ENCODE assay signal across 13 mouse cellular contexts in the genomic region with DNA sequence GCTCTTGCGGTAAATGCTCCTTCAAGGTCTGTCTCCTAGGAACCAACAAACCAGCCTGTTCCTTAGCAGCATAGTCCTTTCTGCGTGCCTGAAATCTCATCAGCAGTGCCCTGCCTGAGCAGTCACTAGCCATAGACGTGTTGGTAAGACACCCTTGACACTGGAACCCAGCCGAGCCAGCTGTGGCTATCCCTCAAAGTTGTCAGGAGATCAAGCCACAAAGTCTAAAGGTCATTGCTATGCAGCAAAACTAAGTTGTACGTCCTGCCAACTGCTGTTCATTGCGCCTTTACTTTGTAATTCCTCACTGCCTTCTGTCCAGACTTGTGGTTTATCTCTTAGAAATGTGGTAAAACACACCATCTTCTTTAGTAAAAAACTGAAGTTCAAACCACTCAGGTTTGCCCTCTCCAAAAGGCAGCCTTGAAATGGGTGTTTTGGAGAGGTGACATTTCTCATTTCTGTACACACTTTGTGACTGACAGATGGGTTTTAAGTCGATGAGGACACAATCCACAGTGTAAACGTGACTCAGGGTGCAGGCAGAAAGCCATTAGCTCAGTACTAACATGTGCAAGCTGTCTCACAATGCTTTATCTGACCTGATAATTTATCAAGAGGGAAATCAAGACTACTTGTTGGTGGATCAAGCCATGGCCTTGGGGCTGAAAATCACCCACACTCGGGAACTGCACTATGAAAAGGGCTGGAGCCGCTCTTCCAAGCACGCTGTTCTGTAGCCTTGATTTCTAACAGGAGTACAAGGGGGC.
DNase-seq lines count a peak whose midpoint lies in the region; TF ChIP-seq lines count a peak whose summit lies in the region.
"Had no signal": no experiment of that assay in that cellular context is flagged by ENCODE, and none has a peak within 500 bp of the region (broad histone marks: within the 10 kb centered on the region; RNA-seq: fewer than 3 reads in every experiment).

No protein-coding gene starts in this region.

- H3K4me3 ChIP-seq in testis, adult 2 months (ENCODE audit: control insufficient read depth, low read depth, low read length) = no peak overlapping the region
- H3K4me3 ChIP-seq: erythroblast, embryonic 14.5 days; hindbrain, embryonic 10.5 days; limb, embryonic 12.5 days had no signal

- no peak for TF ChIP-seq POLR2A in testis, adult 2 months (IDR thresholded peaks at IDR 0.05; ENCODE audit: control insufficient read depth, low read depth, low read length)

- intact Hi-C loops in heart, postnatal 14 days (cut with DNase I) = no loop called here

- peaks cover 5% of the 10 kb centered on the region for H3K4me1 ChIP-seq in testis, adult 2 months (ENCODE audit: control insufficient read depth, insufficient read depth, low read length)

- no peaks in the 10 kb centered on the region for H3K27me3 ChIP-seq in testis, adult 2 months (ENCODE audit: control insufficient read depth, insufficient read depth, low read length)
- H3K27me3 ChIP-seq: limb, embryonic 12.5 days had no signal

- H3K36me3 ChIP-seq in testis, adult 2 months (ENCODE audit: control insufficient read depth, insufficient read depth, low read length) = no peaks in the 10 kb centered on the region
- H3K36me3 ChIP-seq: G1E; hindbrain, embryonic 10.5 days; limb, embryonic 12.5 days had no signal

- TF ChIP-seq CTCF in testis, adult 2 months (IDR thresholded peaks at IDR 0.05; ENCODE audit: control insufficient read depth, insufficient read depth, insufficient replicate concordance, low read depth, low read length) = no peak

- H3K27ac ChIP-seq in testis, adult 2 months (ENCODE audit: control insufficient read depth, insufficient read depth, low read depth, low read length) = peak overlapping the region; percentile 22
- H3K27ac ChIP-seq: hindbrain, embryonic 10.5 days; limb, embryonic 12.5 days had no signal

- no peak for DNase-seq in testis, postnatal 10 days (ENCODE audit: low spot score)
- peak; percentile 4 for DNase-seq in fat pad, adult 2 months (ENCODE audit: extremely low read depth, low read depth, low spot score)
- peak; percentile 80 to 84 for DNase-seq in kidney, postnatal 36 days
- DNase-seq in heart, postnatal 14 days = no peak
- DNase-seq in cerebellum, postnatal 10 days = no peak
- no peak for DNase-seq in frontal cortex, postnatal 25 days (ENCODE audit: low spot score in 2 of 2)
- DNase-seq: cerebellum, postnatal 36 days; right cerebral cortex, postnatal 14 days had no signal

Comparison
In these comparisons a context has a peak if more than half of its experiments do, and no peak if none do; other contexts are left out.
1. DNase-seq: peak in fat pad, adult 2 months (single experiment) and kidney, postnatal 36 days (2 of 2); none in testis, postnatal 10 days (single experiment), heart, postnatal 14 days (0 of 2), cerebellum, postnatal 10 days (0 of 2) and frontal cortex, postnatal 25 days (0 of 2).